Comparison of ENCODE assay signal across 8 mouse cellular contexts in genomic region chr17:24696011-24696697, GRCm38 (mm10). TPM values are rescaled to one million over a fixed set of nuclear protein-coding genes. Genes with fewer than 3 reads are reported as not detected.
DNase-seq lines count a peak whose midpoint lies in the region; ATAC-seq and TF ChIP-seq lines count a peak whose summit lies in the region.

TSS of gene Gfer (minus strand) at chr17:24696156.
TSS of gene Noxo1 (plus strand) at chr17:24696234.

- H3K9me3 ChIP-seq in forebrain, embryonic 11.5 days (ENCODE audit: control insufficient read depth, low read length): no peaks in the 10 kb centered on the region
- no peaks in the 10 kb centered on the region for H3K9me3 ChIP-seq in heart, embryonic 16.5 days (replicated peaks; ENCODE audit: control insufficient read depth, low read length)
- H3K9me3 ChIP-seq in liver, postnatal 0 days (ENCODE audit: low read length): no peaks in the 10 kb centered on the region
- no peaks in the 10 kb centered on the region for H3K9me3 ChIP-seq in neural tube, embryonic 14.5 days (ENCODE audit: control insufficient read depth, low read length)

- TF ChIP-seq CTCF in liver, postnatal 0 days (IDR thresholded peaks at IDR 0.05; ENCODE audit: low read depth): peak; percentile 35

- under 1% methylated on average over 75 of the region's 76 CpGs for WGBS in forebrain, embryonic 11.5 days
- WGBS in heart, embryonic 16.5 days: under 1% methylated on average over 68 of the region's 76 CpGs
- 2% methylated on average over 55 of the region's 76 CpGs for WGBS in liver, postnatal 0 days (ENCODE audit: insufficient replicate concordance)
- under 1% methylated on average over 56 of the region's 76 CpGs for WGBS in neural tube, embryonic 14.5 days

- peaks cover 10% of the 10 kb centered on the region for H3K4me1 ChIP-seq in forebrain, embryonic 11.5 days (replicated peaks; ENCODE audit: control insufficient read depth, insufficient read depth, low read length)
- peaks cover 8% of the 10 kb centered on the region; the same call in 1 of the 2 replicates for H3K4me1 ChIP-seq in heart, embryonic 16.5 days (ENCODE audit: control insufficient read depth, insufficient read depth, low read length)
- peaks cover 18% of the 10 kb centered on the region for H3K4me1 ChIP-seq in liver, postnatal 0 days (ENCODE audit: insufficient read depth)
- peaks cover 11% of the 10 kb centered on the region; the same call in 1 of the 2 replicates for H3K4me1 ChIP-seq in neural tube, embryonic 14.5 days (ENCODE audit: control insufficient read depth, insufficient read depth, low read length)

- TF ChIP-seq EP300 in liver, postnatal 0 days (IDR thresholded peaks at IDR 0.05; ENCODE audit: low read depth): no peak

- H3K27ac ChIP-seq in forebrain, embryonic 11.5 days (ENCODE audit: low read depth, low read length): peak within 1 kb of the TSS; percentile 71
- peak within 1 kb of the TSS; percentile 79 for H3K27ac ChIP-seq in heart, embryonic 16.5 days (ENCODE audit: low read length)
- H3K27ac ChIP-seq in liver, postnatal 0 days (ENCODE audit: low read depth): peak within 1 kb of the TSS; percentile 92
- H3K27ac ChIP-seq in neural tube, embryonic 14.5 days (ENCODE audit: low read depth, low read length): peak within 1 kb of the TSS; percentile 78

- 0 out of 2 replicates have a peak, but pooled peaks cover under 1% of the 10 kb centered on the region for H3K27me3 ChIP-seq in forebrain, embryonic 11.5 days (ENCODE audit: control insufficient read depth, insufficient read depth, low read length)
- no peaks in the 10 kb centered on the region for H3K27me3 ChIP-seq in heart, embryonic 16.5 days (ENCODE audit: control insufficient read depth, insufficient read depth, low read length)
- 0 out of 2 replicates have a peak, but pooled peaks cover under 1% of the 10 kb centered on the region for H3K27me3 ChIP-seq in liver, postnatal 0 days (ENCODE audit: insufficient read depth, low read length)
- no peaks in the 10 kb centered on the region for H3K27me3 ChIP-seq in neural tube, embryonic 14.5 days (ENCODE audit: control insufficient read depth, insufficient read depth, low read length)

- peak within 1 kb of the TSS; percentile 80 for H3K4me3 ChIP-seq in forebrain, embryonic 11.5 days (ENCODE audit: low read depth, low read length)
- peak within 1 kb of the TSS; percentile 71 for H3K4me3 ChIP-seq in heart, embryonic 16.5 days (ENCODE audit: low read length)
- peak within 1 kb of the TSS; percentile 93 for H3K4me3 ChIP-seq in liver, postnatal 0 days (ENCODE audit: low read depth, low read length)
- H3K4me3 ChIP-seq in neural tube, embryonic 14.5 days (ENCODE audit: low read depth, low read length): peak within 1 kb of the TSS; percentile 75

- ATAC-seq in forebrain, embryonic 11.5 days (replicated peaks; ENCODE audit: low FRiP score): peak; percentile 95
- ATAC-seq in heart, embryonic 16.5 days (replicated peaks; ENCODE audit: extremely low read depth, insufficient read depth, low FRiP score): peak; percentile 93
- ATAC-seq in liver, postnatal 0 days: peak; percentile 93
- peak; percentile 89 for ATAC-seq in neural tube, embryonic 14.5 days (ENCODE audit: low read depth)

- peak within 1 kb of the TSS; percentile 70 for H3K4me2 ChIP-seq in forebrain, embryonic 11.5 days (ENCODE audit: low read depth, low read length, severe bottlenecking)
- peak within 1 kb of the TSS; percentile 75 for H3K4me2 ChIP-seq in heart, embryonic 16.5 days (ENCODE audit: low read depth, low read length)
- peak within 1 kb of the TSS; percentile 96 for H3K4me2 ChIP-seq in liver, postnatal 0 days (ENCODE audit: low read depth, low read length)
- peak within 1 kb of the TSS; percentile 68 for H3K4me2 ChIP-seq in neural tube, embryonic 14.5 days (ENCODE audit: low read depth, low read length)

- peak; percentile 51 to 57 for DNase-seq in CD8-positive naive resting alpha-beta T cell, adult 2 months (ENCODE audit: low read depth in 2 of 2, low spot score in 2 of 2)
- DNase-seq in c-Kit-positive CD71-negative TER-119-negative erythroid progenitor cells, embryonic 14.5 days (ENCODE audit: low read depth): peak; percentile 72
- peak; percentile 95 for DNase-seq in forebrain, embryonic 11.5 days (ENCODE audit: low spot score)
- peak; percentile 88 to 96 for DNase-seq in kidney, postnatal 36 days
- peak; percentile 94 for DNase-seq in liver, postnatal 0 days
- peak; percentile 95 for DNase-seq in testis, postnatal 10 days (ENCODE audit: low spot score)

- H3K9ac ChIP-seq in forebrain, embryonic 11.5 days (ENCODE audit: low read length): peak within 1 kb of the TSS; percentile 94
- peak within 1 kb of the TSS; percentile 82 for H3K9ac ChIP-seq in heart, embryonic 16.5 days (ENCODE audit: low read length)
- peak within 1 kb of the TSS; percentile 87 for H3K9ac ChIP-seq in liver, postnatal 0 days (replicated peaks)
- H3K9ac ChIP-seq in neural tube, embryonic 14.5 days (replicated peaks; ENCODE audit: low read depth, low read length): peak within 1 kb of the TSS; percentile 81

- H3K36me3 ChIP-seq in forebrain, embryonic 11.5 days (ENCODE audit: control insufficient read depth, insufficient read depth, low read length): peaks cover 6% of the 10 kb centered on the region; the same call in 1 of the 2 replicates
- peaks cover 11% of the 10 kb centered on the region; the same call in 1 of the 2 replicates for H3K36me3 ChIP-seq in heart, embryonic 16.5 days (ENCODE audit: control insufficient read depth, insufficient read depth)
- peaks cover 29% of the 10 kb centered on the region for H3K36me3 ChIP-seq in liver, postnatal 0 days (replicated peaks; ENCODE audit: insufficient read depth, low read length)
- peaks cover 17% of the 10 kb centered on the region for H3K36me3 ChIP-seq in neural tube, embryonic 14.5 days (ENCODE audit: control insufficient read depth, insufficient read depth, low read length)

RNA-seq across cellular contexts. Expression of gene Gfer, which starts in this region (rescaled TPM):
- polyA plus RNA-seq in forebrain, embryonic 11.5 days (2014; fragmentation: Nextera tagmentation; extraction: Ambion mirVana): 54.9 and 55.4 TPM in 2 replicates
- polyA plus RNA-seq in heart, embryonic 16.5 days (2015; fragmentation: Nextera tagmentation; extraction: Ambion mirVana): 27.6 and 29.7 TPM in 2 replicates
- polyA plus RNA-seq in liver, postnatal 0 days (2015; fragmentation: Nextera tagmentation; extraction: Ambion mirVana): 46.5 and 50.7 TPM in 2 replicates
- polyA plus RNA-seq in neural tube, embryonic 14.5 days (2014; fragmentation: Nextera tagmentation; extraction: Ambion mirVana): 37.0 and 40.1 TPM in 2 replicates

RNA-seq across cellular contexts. Expression of gene Noxo1, which starts in this region (rescaled TPM):
- 1.7 and 1.9 TPM in 2 replicates for polyA plus RNA-seq in forebrain, embryonic 11.5 days (2014; fragmentation: Nextera tagmentation; extraction: Ambion mirVana)
- polyA plus RNA-seq in heart, embryonic 16.5 days (2015; fragmentation: Nextera tagmentation; extraction: Ambion mirVana): 0.97 and 1.2 TPM in 2 replicates
- polyA plus RNA-seq in liver, postnatal 0 days (2015; fragmentation: Nextera tagmentation; extraction: Ambion mirVana): 0.51 and 0.58 TPM in 2 replicates
- polyA plus RNA-seq in neural tube, embryonic 14.5 days (2014; fragmentation: Nextera tagmentation; extraction: Ambion mirVana): 1.3 and 3.3 TPM in 2 replicates

Comparison
In these comparisons a context has a peak if more than half of its experiments do, and no peak if none do; other contexts are left out.
1. Peak in every context shown above with its lines: DNase-seq, ATAC-seq, H3K4me3 ChIP-seq and H3K27ac ChIP-seq.